ENCODE assay signal across 7 mouse cellular contexts in the genomic region with DNA sequence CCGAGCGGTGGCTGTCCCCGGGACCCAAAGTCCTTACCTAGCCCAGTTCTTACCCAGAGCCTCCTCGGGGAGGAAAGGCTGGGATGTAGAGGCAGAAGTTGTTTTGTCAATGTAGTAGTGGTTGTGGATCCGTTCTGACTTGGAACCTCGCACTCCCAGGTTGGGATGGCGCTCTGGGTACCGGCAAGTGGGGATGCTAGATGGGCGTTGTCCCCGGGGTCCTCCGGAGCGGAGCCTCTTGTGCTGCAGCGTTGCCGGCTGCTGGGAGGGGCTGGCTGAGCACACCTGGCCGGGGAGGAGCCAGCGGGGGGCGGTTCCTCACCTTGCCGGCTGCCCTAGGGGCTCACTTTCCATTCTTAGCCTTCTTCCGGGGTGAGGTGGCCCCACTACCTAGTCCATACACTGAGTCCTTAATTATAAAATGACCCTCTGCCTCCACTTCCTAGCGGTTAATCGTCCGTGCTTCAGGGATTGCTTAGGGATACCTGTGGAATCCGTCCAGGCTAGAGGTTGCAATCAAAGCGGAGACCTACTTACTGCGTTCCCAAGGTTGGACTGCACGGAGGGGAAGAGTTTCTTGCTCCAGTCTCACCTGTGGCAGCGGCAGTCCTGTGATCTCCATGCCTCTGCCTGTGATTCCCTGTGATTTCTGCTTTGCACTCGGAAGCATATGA. TPM values are rescaled to one million over a fixed set of nuclear protein-coding genes. Genes with fewer than 3 reads are reported as not detected.
A peak's percentile ranks its signal among the peaks of the same experiment; 100 is the strongest.
DNase-seq lines count a peak whose midpoint lies in the region; ATAC-seq and TF ChIP-seq lines count a peak whose summit lies in the region.

No protein-coding gene starts in this region.

- H3K27ac ChIP-seq in MEL (ENCODE audit: control insufficient read depth, low read depth, low read length) = no peak overlapping the region
- H3K27ac ChIP-seq in forebrain, embryonic 13.5 days = no peak overlapping the region
- no peak overlapping the region for H3K27ac ChIP-seq in kidney, embryonic 14.5 days (ENCODE audit: low read depth, low read length)
- H3K27ac ChIP-seq in stomach, embryonic 15.5 days = no peak overlapping the region

- no peaks in the 10 kb centered on the region for H3K9me3 ChIP-seq in MEL (replicated peaks; ENCODE audit: insufficient read depth, low read length)
- H3K9me3 ChIP-seq in forebrain, embryonic 13.5 days (replicated peaks) = no peaks in the 10 kb centered on the region
- H3K9me3 ChIP-seq in kidney, embryonic 14.5 days (ENCODE audit: control insufficient read depth, low read length) = no peaks in the 10 kb centered on the region
- no peaks in the 10 kb centered on the region for H3K9me3 ChIP-seq in stomach, embryonic 15.5 days

- DNase-seq in MEL (ENCODE audit: low read depth, low spot score) = no peak
- peak; percentile 19 for DNase-seq in lung, postnatal 14 days
- no peak for DNase-seq in adrenal gland, postnatal 10 days

- H3K27me3 ChIP-seq in MEL (ENCODE audit: control insufficient read depth in 1 of 2, insufficient read depth in 2 of 2, low read length in 2 of 2) = peaks cover 1 to 8% of the 10 kb centered on the region in 2 experiments; a peak in 2 of 4 replicates
- peaks cover 9% of the 10 kb centered on the region; the same call in 1 of the 2 replicates for H3K27me3 ChIP-seq in forebrain, embryonic 13.5 days
- no peaks in the 10 kb centered on the region; the same call in 1 of the 2 replicates for H3K27me3 ChIP-seq in kidney, embryonic 14.5 days (ENCODE audit: control insufficient read depth, insufficient read depth, low read length)
- H3K27me3 ChIP-seq in stomach, embryonic 15.5 days (replicated peaks) = no peaks in the 10 kb centered on the region

- TF ChIP-seq EP300 in MEL (IDR thresholded peaks at IDR 0.05; ENCODE audit: low read depth in 1 of 2, low read length in 2 of 2) = no peak

- WGBS in forebrain, embryonic 13.5 days = 1% methylated on average over 28 of the region's 28 CpGs
- WGBS in kidney, embryonic 14.5 days = 2% methylated on average over 27 of the region's 28 CpGs
- 3% methylated on average over 28 of the region's 28 CpGs for WGBS in stomach, embryonic 15.5 days

- no peaks in the 10 kb centered on the region; the same call in 1 of the 2 replicates for H3K79me2 ChIP-seq in MEL (ENCODE audit: control insufficient read depth, insufficient read depth, low read length, poor library complexity)

- ATAC-seq in CD4-positive, CD25-positive, alpha-beta regulatory T cell, adult 4 months = peak; percentile 29
- ATAC-seq in forebrain, embryonic 13.5 days = peak; percentile 29
- ATAC-seq in kidney, embryonic 14.5 days (ENCODE audit: low FRiP score, low TSS enrichment) = peak; percentile 37
- ATAC-seq in stomach, embryonic 15.5 days (ENCODE audit: insufficient read depth, low FRiP score, low read depth) = peak; percentile 71

- H3K9ac ChIP-seq in MEL (ENCODE audit: control insufficient read depth, low read depth, low read length, poor library complexity, severe bottlenecking) = peak overlapping the region; percentile 85
- H3K9ac ChIP-seq in forebrain, embryonic 13.5 days = peak overlapping the region; percentile 86
- peak overlapping the region; percentile 84 for H3K9ac ChIP-seq in kidney, embryonic 14.5 days (ENCODE audit: low read depth, low read length)
- peak overlapping the region; percentile 60 for H3K9ac ChIP-seq in stomach, embryonic 15.5 days

- H3K4me1 ChIP-seq in MEL (ENCODE audit: control insufficient read depth in 1 of 2, insufficient read depth in 2 of 2, low read length in 2 of 2) = peaks cover 0 to 6% of the 10 kb centered on the region in 2 experiments; a peak in 2 of 4 replicates
- H3K4me1 ChIP-seq in forebrain, embryonic 13.5 days = peaks cover 17% of the 10 kb centered on the region
- peaks cover 20% of the 10 kb centered on the region for H3K4me1 ChIP-seq in kidney, embryonic 14.5 days (ENCODE audit: control insufficient read depth, insufficient read depth, low read length)
- H3K4me1 ChIP-seq in stomach, embryonic 15.5 days = peaks cover 14% of the 10 kb centered on the region

- TF ChIP-seq RAD21 in MEL (IDR thresholded peaks at IDR 0.05; ENCODE audit: low read depth, low read length) = no peak

- peak overlapping the region; percentile 72 to 95 for H3K4me3 ChIP-seq in MEL (ENCODE audit: control insufficient read depth in 1 of 2, insufficient read depth in 1 of 2, low read depth in 2 of 2, low read length in 2 of 2)
- peak overlapping the region; percentile 80 for H3K4me3 ChIP-seq in forebrain, embryonic 13.5 days
- H3K4me3 ChIP-seq in kidney, embryonic 14.5 days (ENCODE audit: low read length) = peak overlapping the region; percentile 90
- peak overlapping the region; percentile 80 for H3K4me3 ChIP-seq in stomach, embryonic 15.5 days (replicated peaks)

- H3K36me3 ChIP-seq in MEL (ENCODE audit: control insufficient read depth in 1 of 2, insufficient read depth in 2 of 2, low read length in 2 of 2) = no peaks in the 10 kb centered on the region
- no peaks in the 10 kb centered on the region for H3K36me3 ChIP-seq in forebrain, embryonic 13.5 days (ENCODE audit: poor library complexity, severe bottlenecking)
- no peaks in the 10 kb centered on the region for H3K36me3 ChIP-seq in kidney, embryonic 14.5 days (ENCODE audit: control insufficient read depth, insufficient read depth, low read length)
- no peaks in the 10 kb centered on the region for H3K36me3 ChIP-seq in stomach, embryonic 15.5 days

- no peak for TF ChIP-seq POLR2A in MEL (IDR thresholded peaks at IDR 0.05; ENCODE audit: control insufficient read depth in 1 of 2, insufficient read depth in 1 of 2, low read depth in 1 of 2, low read length in 2 of 2, poor library complexity in 1 of 2)

- H3K4me2 ChIP-seq in forebrain, embryonic 13.5 days = peak overlapping the region; percentile 96
- H3K4me2 ChIP-seq in kidney, embryonic 14.5 days (replicated peaks; ENCODE audit: low read depth, low read length) = peak overlapping the region; percentile 94
- H3K4me2 ChIP-seq in stomach, embryonic 15.5 days = peak overlapping the region; percentile 96

- TF ChIP-seq CTCF in MEL (IDR thresholded peaks at IDR 0.05 in 2 of 3, conservative IDR thresholded peaks at IDR 0.05 in 1 of 3; ENCODE audit: control insufficient read depth in 1 of 3, insufficient read depth in 1 of 3, low read depth in 2 of 3, low read length in 3 of 3, poor library complexity in 1 of 3, severe bottlenecking in 1 of 3) = no peak

TF ChIP-seq in MEL, 35 proteins besides CTCF, POLR2A, EP300 and RAD21 (continues in another document):
- TF ChIP-seq TCF12 (IDR thresholded peaks at IDR 0.05; ENCODE audit: low read depth, low read length) = no peak
- TF ChIP-seq USF2 (IDR thresholded peaks at IDR 0.05; ENCODE audit: borderline replicate concordance in 1 of 2, insufficient read depth in 1 of 2, low read depth in 1 of 2, low read length in 2 of 2) = no peak
- TF ChIP-seq NELFE (IDR thresholded peaks at IDR 0.05; ENCODE audit: low read depth, low read length) = no peak
- no peak for TF ChIP-seq CHD1 (IDR thresholded peaks at IDR 0.05; ENCODE audit: low read depth, low read length)
- TF ChIP-seq CHD2 (IDR thresholded peaks at IDR 0.05; ENCODE audit: low read length) = no peak
- TF ChIP-seq GATA1 (IDR thresholded peaks at IDR 0.05; ENCODE audit: low read depth, low read length) = no peak
- TF ChIP-seq POLR2AphosphoS5 (IDR thresholded peaks at IDR 0.05; ENCODE audit: borderline replicate concordance, low read depth, low read length) = no peak
- TF ChIP-seq NRF1 (IDR thresholded peaks at IDR 0.05; ENCODE audit: insufficient read depth, low read depth, low read length, poor library complexity, severe bottlenecking) = no peak
- no peak for TF ChIP-seq MAFK (IDR thresholded peaks at IDR 0.05; ENCODE audit: borderline replicate concordance, low read depth, low read length)
- no peak for TF ChIP-seq ZMIZ1 (IDR thresholded peaks at IDR 0.05; ENCODE audit: low read depth, low read length)
- no peak for TF ChIP-seq SMC3 (IDR thresholded peaks at IDR 0.05; ENCODE audit: low read depth, low read length)
- TF ChIP-seq MXI1 (IDR thresholded peaks at IDR 0.05; ENCODE audit: low read depth, low read length) = 0 out of 2 replicates have a peak, but pooled peaks have one; percentile 1
- no peak for TF ChIP-seq MYC (IDR thresholded peaks at IDR 0.05; ENCODE audit: low read depth, low read length)

RNA-seq across cellular contexts. Expression of a gene that starts 0.9 kb away (rescaled TPM):
- polyA plus RNA-seq in CD4-positive, CD25-positive, alpha-beta regulatory T cell, adult 4 months (2017; shearing (Covaris generic)) = 1 to 10 TPM; 3.6 to 5.7 TPM
- 10.1 and 11.6 TPM in 2 replicates for total RNA-seq in MEL (2012; rRNA removed)
- 10 to 100 TPM in 1 of 2 experiments, not detected in 1; 17.5 TPM for polyA plus RNA-seq in MEL (2012; ENCODE audit: insufficient read depth in 1 of 2, insufficient read length in 2 of 2, low read depth in 1 of 2, low replicate concordance in 2 of 2, missing spikeins in 1 of 2)
- polyA plus RNA-seq in forebrain, embryonic 13.5 days (2015; fragmentation: Nextera tagmentation; extraction: Ambion mirVana) = 4.1 and 4.8 TPM in 2 replicates
- 13.3 and 20.2 TPM in 2 replicates for polyA plus RNA-seq in kidney, embryonic 14.5 days (2014; fragmentation: Nextera tagmentation; extraction: Ambion mirVana)
- polyA plus RNA-seq in stomach, embryonic 15.5 days (2015; fragmentation: Nextera tagmentation; extraction: Ambion mirVana) = 8.9 and 9.7 TPM in 2 replicates
- 1 to 10 TPM; 4.3 to 6.5 TPM for total RNA-seq in adrenal gland, postnatal 10 days (2021)

RNA-seq across cellular contexts. Expression of a gene that starts 17.6 kb away (rescaled TPM):
- 100 to 1,000 TPM; 106 to 117 TPM for polyA plus RNA-seq in CD4-positive, CD25-positive, alpha-beta regulatory T cell, adult 4 months (2017; shearing (Covaris generic))
- 25.3 and 25.5 TPM in 2 replicates for total RNA-seq in MEL (2012; rRNA removed)
- 10 to 100 TPM in 1 of 2 experiments, not detected in 1; 36.1 TPM for polyA plus RNA-seq in MEL (2012; ENCODE audit: insufficient read depth in 1 of 2, insufficient read length in 2 of 2, low read depth in 1 of 2, low replicate concordance in 2 of 2, missing spikeins in 1 of 2)
- 80.2 and 81.1 TPM in 2 replicates for polyA plus RNA-seq in forebrain, embryonic 13.5 days (2015; fragmentation: Nextera tagmentation; extraction: Ambion mirVana)
- polyA plus RNA-seq in kidney, embryonic 14.5 days (2014; fragmentation: Nextera tagmentation; extraction: Ambion mirVana) = 64.9 and 78.0 TPM in 2 replicates
- 73.9 and 77.9 TPM in 2 replicates for polyA plus RNA-seq in stomach, embryonic 15.5 days (2015; fragmentation: Nextera tagmentation; extraction: Ambion mirVana)
- 10 to 100 TPM; 31.6 to 33.0 TPM for total RNA-seq in adrenal gland, postnatal 10 days (2021)

RNA-seq across cellular contexts. Expression of a gene that starts 46.3 kb away (rescaled TPM):
- not detected for polyA plus RNA-seq in CD4-positive, CD25-positive, alpha-beta regulatory T cell, adult 4 months (2017; shearing (Covaris generic))
- 0.26 and 0.65 TPM in 2 replicates for total RNA-seq in MEL (2012; rRNA removed)
- polyA plus RNA-seq in MEL (2012; ENCODE audit: insufficient read depth in 1 of 2, insufficient read length in 2 of 2, low read depth in 1 of 2, low replicate concordance in 2 of 2, missing spikeins in 1 of 2) = under 1 TPM in 1 of 2 experiments, not detected in 1; 0.45 TPM
- polyA plus RNA-seq in forebrain, embryonic 13.5 days (2015; fragmentation: Nextera tagmentation; extraction: Ambion mirVana) = 0.09 TPM in 1 of 2 replicates, not detected in the other
- polyA plus RNA-seq in kidney, embryonic 14.5 days (2014; fragmentation: Nextera tagmentation; extraction: Ambion mirVana) = not detected in 2 replicates
- 0.06 and 0.10 TPM in 2 replicates for polyA plus RNA-seq in stomach, embryonic 15.5 days (2015; fragmentation: Nextera tagmentation; extraction: Ambion mirVana)
- not detected for total RNA-seq in adrenal gland, postnatal 10 days (2021)
